Mouse (Mus musculus) gastrocnemius, postnatal 14 days (tissue): ENCODE measurements around the gene BC030870. TPM values are rescaled to one million over a fixed set of nuclear protein-coding genes. Genes with fewer than 3 reads are reported as not detected.

Experiments used
- microRNA-seq, 2 experiments: library from miRNA; unstranded; fragments of <30 nt; microRNA quantifications; one replicate each; pipeline ENCODE4 v1.2.0; 2021
- total RNA-seq, 2 experiments: library from RNA; stranded (reverse); gene quantifications; 2 replicates each; pipeline ENCODE4 v1.2.3; 2021

Gene BC030870
- total RNA-seq, 2 experiments from 2014 or later = not detected

Small RNA genes within 50 kb of the gene (microRNA-seq; reads per million reads assigned to microRNA genes)
- 0 reads per million in 2 experiments for gene Gm24333

Other genes with a start within 250 kb of the BC030870 start
- gene Tmem192, start 182.4 kb downstream of the BC030870 start, total RNA-seq = 10 to 100 TPM; 11.4 to 11.6 TPM
- not detected for gene Trim75, start 141.7 kb downstream of the BC030870 start, total RNA-seq
- gene Trim61, start 111.0 kb downstream of the BC030870 start, total RNA-seq = not detected
- not detected for gene Trim60, start 111.0 kb downstream of the BC030870 start, total RNA-seq
- not detected for gene Apela, start 92.2 kb downstream of the BC030870 start, total RNA-seq
- not detected for gene Gm10663, start 54.5 kb downstream of the BC030870 start, total RNA-seq